Mouse (Mus musculus) lung, embryonic 14.5 days (tissue): ENCODE data around the gene 6430571L13Rik. TPM values are rescaled to one million over a fixed set of nuclear protein-coding genes. Genes with fewer than 3 reads are reported as not detected.
A peak's percentile ranks its signal among the peaks of the same experiment; 100 is the strongest.

Source experiments
- ATAC-seq: fragments of 200-750 bp; cut with Nextera tagmentation; 2 replicates; pipeline ENCODE4 v1.8.0; 2017; ENCODE audit warnings: mild to moderate bottlenecking, moderate TSS enrichment, moderate library complexity; ENCODE audit not compliant: insufficient read depth
- DNase-seq: peaks from one replicate; pipeline ENCODE4 v3.0.0-alpha.2; 2015
- H3K27ac ChIP-seq: fragments of 300-500 bp; sonication (generic); 2 replicates; pipeline ENCODE4 v1.5.1; 2014; ENCODE audit warnings: low read depth, mild to moderate bottlenecking, moderate library complexity
- H3K27me3 ChIP-seq: fragments of 300-500 bp; sonication (generic); 2 replicates; pipeline ENCODE4 v1.6.1; 2014; ENCODE audit warnings: low read length, control low read depth; ENCODE audit not compliant: insufficient read depth
- H3K36me3 ChIP-seq: fragments of 300-500 bp; sonication (generic); 2 replicates; pipeline ENCODE4 v1.6.1; 2014; ENCODE audit warnings: control low read depth; ENCODE audit not compliant: insufficient read depth
- H3K4me1 ChIP-seq: fragments of 300-500 bp; sonication (generic); 2 replicates; pipeline ENCODE4 v1.6.1; 2014; ENCODE audit warnings: antibody characterized with exemption, control low read depth; ENCODE audit not compliant: insufficient read depth
- H3K4me2 ChIP-seq: fragments of 300-500 bp; sonication (generic); 2 replicates; pipeline ENCODE4 v1.6.1; 2014; ENCODE audit warnings: mild to moderate bottlenecking
- H3K4me3 ChIP-seq: fragments of 300-500 bp; sonication (generic); 2 replicates; pipeline ENCODE4 v1.5.1; 2014; ENCODE audit warnings: low read depth, low read length
- H3K9ac ChIP-seq: fragments of 300-500 bp; sonication (generic); 2 replicates; pipeline ENCODE4 v1.6.1; 2014
- H3K9me3 ChIP-seq: fragments of 300-500 bp; sonication (generic); 2 replicates; pipeline ENCODE4 v1.6.1; 2016; ENCODE audit warnings: low read depth, low read length, control low read depth
- CTCF ChIP-seq: IDR thresholded peaks from 2 replicates; pipeline ENCODE4 v1.5.1; 2016; ENCODE audit warnings: antibody characterized with exemption, low read depth
- WGBS: fragments of 180-500 bp; shearing (Covaris S2); extraction: QIAGEN DNeasy Blood & Tissue Kit; methylation state at CpG from one replicate; pipeline ENCODE4 v1.1.7; 2014; 5-methylcytosine and 5-hydroxymethylcytosine counted together
- polyA plus RNA-seq: library from polyadenylated mRNA; unstranded; fragments of >200 nt; fragmentation: Nextera tagmentation; extraction: Ambion mirVana; gene quantifications from 2 replicates; pipeline ENCODE4 v1.2.1, GENCODE M21; 2014

The 6430571L13Rik gene
- polyA plus RNA-seq, 1 experiment from 2014 or later, result 0.28 TPM

GRCm38 (mm10) chr9:107336386-107336785 lies 4.0 kb upstream of the 6430571L13Rik start:
- DNase-seq (no peak), ATAC-seq (no peak)
- Histone ChIP-seq H3K4me2 (no peak overlapping the region), H3K9me3 (no peaks in the 10 kb centered on the region), H3K9ac (no peak overlapping the region), H3K27ac (no peak overlapping the region), H3K27me3 (no peaks in the 10 kb centered on the region), H3K36me3 (peaks cover 2% of the 10 kb centered on the region; the same call in 1 of the 2 replicates), H3K4me1 (peaks cover 10% of the 10 kb centered on the region), H3K4me3 (no peak overlapping the region)
- WGBS, result 86% methylated on average over 6 of the region's 6 CpGs
- no peak for TF ChIP-seq CTCF

GRCm38 (mm10) chr9:107338172-107338883 lies 2.1 kb upstream of the 6430571L13Rik start, which contains the start of gene Hemk1:
Hemk1 (minus strand) TSS chr9:107338350.
- 3% methylated on average over 30 of the region's 30 CpGs for WGBS
- peak within 1 kb of the TSS; percentile 52 for H3K4me3 ChIP-seq
- H3K4me1 ChIP-seq, result peaks cover 10% of the 10 kb centered on the region
- no peaks in the 10 kb centered on the region for H3K27me3 ChIP-seq
- H3K9ac ChIP-seq, result peak within 1 kb of the TSS; percentile 69
- no peaks in the 10 kb centered on the region for H3K9me3 ChIP-seq
- H3K4me2 ChIP-seq, result peak within 1 kb of the TSS; percentile 90
- no peak within 1 kb of the TSS for H3K27ac ChIP-seq
- ATAC-seq (peak; percentile 76), DNase-seq (peak; percentile 90)
- TF ChIP-seq CTCF, result no peak
- H3K36me3 ChIP-seq, result no peaks in the 10 kb centered on the region

DNA sequence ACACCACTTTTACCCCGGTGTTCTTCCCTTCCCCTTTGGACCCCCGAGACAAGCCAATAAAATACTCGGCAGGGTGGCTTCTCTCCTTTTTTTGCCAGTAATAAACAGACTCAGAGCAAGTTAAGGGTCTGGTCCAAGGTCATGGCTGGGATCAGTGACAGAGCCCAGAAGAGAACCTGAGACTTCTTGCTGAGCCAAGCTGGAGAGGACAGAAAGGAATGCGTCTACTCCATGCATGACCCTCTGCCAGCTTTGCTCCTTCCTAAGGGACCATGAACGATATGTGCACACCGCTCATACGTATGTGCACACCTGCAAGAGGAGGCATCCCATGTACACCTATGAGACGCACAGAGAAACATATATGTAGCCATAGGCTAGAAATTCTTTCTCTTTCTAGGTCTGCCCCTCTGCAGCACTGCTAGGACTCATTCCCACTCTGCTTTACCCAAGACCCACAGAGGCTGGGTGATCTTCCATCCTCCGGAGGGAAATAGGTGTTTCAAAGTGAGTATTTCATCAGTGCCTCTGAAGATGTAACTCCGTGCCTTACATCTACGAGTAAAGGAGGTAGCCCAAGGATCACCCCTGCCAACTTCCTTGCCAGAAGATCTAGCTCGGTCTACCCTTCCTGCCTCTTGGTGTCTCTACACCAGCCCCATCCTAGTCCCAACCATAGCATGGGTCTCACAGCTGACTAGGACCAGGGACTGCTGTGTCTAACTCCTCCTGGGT lies 676 bp downstream of the 6430571L13Rik start:
- Histone ChIP-seq H3K27ac (no peak overlapping the region), H3K9ac (peak overlapping the region; percentile 48), H3K36me3 (no peaks in the 10 kb centered on the region), H3K4me2 (peak overlapping the region; percentile 73), H3K4me3 (peak overlapping the region; percentile 47), H3K27me3 (no peaks in the 10 kb centered on the region), H3K4me1 (peaks cover 10% of the 10 kb centered on the region), H3K9me3 (no peaks in the 10 kb centered on the region)
- DNase-seq (no peak), ATAC-seq (no peak)
- 47% methylated on average over 12 of the region's 12 CpGs for WGBS
- no peak for TF ChIP-seq CTCF

DNA sequence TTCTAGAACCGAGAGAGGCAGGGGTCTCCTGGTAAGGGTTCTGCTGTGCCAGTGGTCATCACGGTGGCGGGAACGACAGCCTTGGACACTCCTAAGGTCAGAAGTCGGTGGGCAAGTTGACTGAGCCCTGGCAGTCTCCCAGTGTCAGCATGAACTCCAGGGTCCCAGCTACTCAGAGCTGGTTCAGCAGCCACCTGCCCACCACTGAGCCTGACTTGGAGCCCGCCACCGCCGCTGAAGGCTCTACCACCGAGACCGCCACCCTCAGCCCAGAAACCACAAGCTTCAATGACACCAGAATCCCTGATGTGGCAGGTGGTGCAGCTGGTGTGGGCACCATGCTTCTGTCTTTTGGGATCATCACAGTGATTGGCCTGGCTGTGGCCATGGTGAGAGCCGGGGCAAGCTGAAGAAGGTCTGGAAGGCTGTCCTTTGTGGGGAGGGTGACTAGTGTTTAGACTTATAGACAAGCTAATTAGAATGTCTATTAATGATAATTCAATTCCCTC lies 1.9 kb downstream of the 6430571L13Rik start:
- Histone ChIP-seq H3K4me2 (no peak overlapping the region), H3K9ac (no peak overlapping the region), H3K27me3 (no peaks in the 10 kb centered on the region), H3K4me1 (peaks cover 10% of the 10 kb centered on the region), H3K4me3 (no peak overlapping the region), H3K36me3 (no peaks in the 10 kb centered on the region), H3K27ac (no peak overlapping the region), H3K9me3 (no peaks in the 10 kb centered on the region)
- DNase-seq, result no peak
- ATAC-seq, result no peak
- WGBS, result 90% methylated on average over 11 of the region's 11 CpGs
- TF ChIP-seq CTCF, result no peak

DNA sequence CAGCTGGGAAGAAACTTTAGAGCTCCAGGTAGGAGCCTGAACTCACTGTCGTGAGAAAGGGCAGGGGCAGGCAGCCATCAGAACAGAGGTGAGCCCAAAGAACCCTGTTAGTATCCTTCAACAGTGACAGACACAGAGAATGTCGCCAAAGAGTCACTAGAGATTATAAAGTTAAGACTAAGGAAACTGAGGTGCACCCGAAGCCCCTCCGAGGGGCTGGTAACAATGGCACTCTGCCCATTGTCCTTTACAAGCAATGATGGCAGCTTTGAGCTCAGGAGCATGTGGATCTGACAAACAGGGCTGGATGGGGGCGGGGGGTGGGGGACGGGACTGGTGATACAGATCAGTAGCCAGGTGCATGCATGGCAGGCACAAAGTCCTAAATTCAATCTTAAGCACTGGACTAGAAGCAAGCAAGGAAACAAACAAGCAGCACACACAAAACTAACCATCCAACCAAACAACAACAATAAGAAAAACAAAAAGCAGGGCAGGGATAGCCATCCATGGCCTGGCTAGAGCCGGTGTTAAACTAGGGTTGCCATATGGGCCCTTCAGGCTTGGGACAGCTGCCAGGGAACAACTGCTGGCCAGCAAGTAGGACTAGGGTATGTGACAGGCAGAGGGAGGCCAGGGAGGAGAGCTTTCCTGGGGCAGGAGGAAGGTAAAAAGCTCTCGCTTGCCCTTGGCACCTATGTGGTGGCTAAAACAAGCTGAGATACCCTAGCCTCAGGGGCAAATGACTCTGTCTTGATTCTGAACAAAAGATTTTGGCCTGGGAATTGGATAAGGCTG lies 2.9 kb downstream of the 6430571L13Rik start:
- no peak overlapping the region for H3K4me2 ChIP-seq
- ATAC-seq (no peak), DNase-seq (no peak)
- WGBS, result 57% methylated on average over 8 of the region's 8 CpGs
- H3K9ac ChIP-seq, result no peak overlapping the region
- H3K27ac ChIP-seq, result no peak overlapping the region
- H3K4me1 ChIP-seq, result peaks cover 6% of the 10 kb centered on the region
- no peaks in the 10 kb centered on the region for H3K9me3 ChIP-seq
- H3K27me3 ChIP-seq, result no peaks in the 10 kb centered on the region
- no peak overlapping the region for H3K4me3 ChIP-seq
- H3K36me3 ChIP-seq, result no peaks in the 10 kb centered on the region
- no peak for TF ChIP-seq CTCF

DNA sequence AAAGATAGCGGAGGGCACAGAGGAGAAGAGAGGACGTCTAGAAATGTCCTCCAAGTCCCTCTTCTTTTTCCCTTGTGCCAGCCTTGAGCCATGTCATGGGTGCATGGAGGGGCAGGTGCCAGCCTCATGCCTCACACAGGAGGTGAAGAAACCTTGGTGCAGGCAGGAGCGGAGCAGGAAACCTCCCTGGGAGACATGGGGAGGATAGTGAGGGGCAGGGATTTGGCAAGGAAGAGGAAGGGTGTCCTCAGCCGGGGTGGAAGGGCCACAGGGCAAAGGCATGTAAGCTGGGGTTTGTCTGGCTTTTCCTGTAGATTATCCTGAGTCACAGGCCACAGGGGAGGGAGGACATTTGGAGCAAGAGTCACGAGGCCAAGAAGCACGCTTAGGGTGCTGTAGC lies 3.6 kb downstream of the 6430571L13Rik start:
- DNase-seq (no peak), ATAC-seq (no peak)
- H3K27me3 ChIP-seq, result no peaks in the 10 kb centered on the region
- H3K36me3 ChIP-seq, result no peaks in the 10 kb centered on the region
- H3K9ac ChIP-seq, result no peak overlapping the region
- no peak overlapping the region for H3K27ac ChIP-seq
- no peak for TF ChIP-seq CTCF
- no peaks in the 10 kb centered on the region for H3K9me3 ChIP-seq
- no peak overlapping the region for H3K4me3 ChIP-seq
- no peaks in the 10 kb centered on the region for H3K4me1 ChIP-seq
- WGBS, result 60% methylated on average over 6 of the region's 6 CpGs
- H3K4me2 ChIP-seq, result no peak overlapping the region
